Mouse (Mus musculus) inflammation-experienced regulatory T-cells, adult 6 months (primary cell): ENCODE measurements around the gene Dazap1. TPM values are rescaled to one million over a fixed set of nuclear protein-coding genes. Genes with fewer than 3 reads are reported as not detected.
"Not testable (repeated sequence)": the region's sequence is repeated elsewhere in the genome, so short reads cannot be mapped to it uniquely, and the experiment has no call there.

Experiments used
- ATAC-seq: one replicate; pipeline ENCODE4 v1.8.0; 2017
- polyA plus RNA-seq, 3 experiments: library from polyadenylated mRNA; unstranded; fragments of 100-300 nt; shearing (Covaris generic); gene quantifications; one replicate each; pipeline ENCODE4 v1.2.1; 2017

Gene Dazap1
- polyA plus RNA-seq, result 10 to 100 TPM; 12.3 to 14.4 (median 14.0) TPM

- ATAC-seq, result peak; percentile 49
Observed at GRCm38 (mm10) chr10:80260642-80261584, at the start of gene Dazap1, which contains the start of gene Gamt. Dazap1 (plus strand) TSS chr10:80261486. Gamt (minus strand) TSS chr10:80261012.

- ATAC-seq, result not testable (repeated sequence)
Observed at GRCm38 (mm10) chr10:80211547-80212103, 49.7 kb upstream of the Dazap1 start.

GRCm38 (mm10) chr10:80215048-80215772 is 46.1 kb upstream of the Dazap1 start:
- no peak for ATAC-seq

GRCm38 (mm10) chr10:80220676-80221075 is 40.6 kb upstream of the Dazap1 start:
- no peak for ATAC-seq

- not testable (repeated sequence) for ATAC-seq
Observed at GRCm38 (mm10) chr10:80223137-80223536, 38.1 kb upstream of the Dazap1 start.

- ATAC-seq, result no peak
Observed at GRCm38 (mm10) chr10:80226071-80226415, 35.2 kb upstream of the Dazap1 start.

- ATAC-seq, result peak; percentile 94
Observed at GRCm38 (mm10) chr10:80226416-80227165, 34.7 kb upstream of the Dazap1 start, which contains the start of gene Mum1. Mum1 (plus strand) TSS chr10:80226434.

- no peak for ATAC-seq
Observed at GRCm38 (mm10) chr10:80227166-80227539, 34.1 kb upstream of the Dazap1 start.

GRCm38 (mm10) chr10:80227877-80228775 is 33.2 kb upstream of the Dazap1 start:
- no peak for ATAC-seq

GRCm38 (mm10) chr10:80236145-80236825 is 25.0 kb upstream of the Dazap1 start:
- ATAC-seq, result no peak

- no peak for ATAC-seq
Observed at GRCm38 (mm10) chr10:80237020-80237419, 24.3 kb upstream of the Dazap1 start.

GRCm38 (mm10) chr10:80238306-80238705 is 23.0 kb upstream of the Dazap1 start:
- ATAC-seq, result no peak

- ATAC-seq, result no peak
Observed at GRCm38 (mm10) chr10:80239791-80240190, 21.5 kb upstream of the Dazap1 start.

- ATAC-seq, result no peak
Observed at GRCm38 (mm10) chr10:80242088-80242487, 19.2 kb upstream of the Dazap1 start.

- no peak for ATAC-seq
Observed at GRCm38 (mm10) chr10:80242607-80243006, 18.7 kb upstream of the Dazap1 start.

GRCm38 (mm10) chr10:80244791-80245399 is 16.4 kb upstream of the Dazap1 start:
- ATAC-seq, result no peak

GRCm38 (mm10) chr10:80245600-80245999 is 15.7 kb upstream of the Dazap1 start:
- ATAC-seq, result no peak

GRCm38 (mm10) chr10:80247849-80248248 is 13.4 kb upstream of the Dazap1 start:
- no peak for ATAC-seq

- not testable (repeated sequence) for ATAC-seq
Observed at GRCm38 (mm10) chr10:80248437-80248836, 12.8 kb upstream of the Dazap1 start.

GRCm38 (mm10) chr10:80248971-80249640 is 12.2 kb upstream of the Dazap1 start, which contains the start of gene Ndufs7:
Ndufs7 (plus strand) TSS chr10:80249121.
- ATAC-seq, result peak; percentile 82
